Mouse (Mus musculus): ENCODE measurements at regions not wholly inside any gene's neighbourhood (a gene's known extent, or its start where the extent isn't known, plus 50 kb on each side); places are given as distances from the start of the nearest gene placed in this dataset.

GRCm38 (mm10) chr13:52069714-52070113 lies 223.2 kb downstream of the Gadd45g start:
- no peak for DNase-seq
- Histone ChIP-seq H3K27ac (ENCODE audit: insufficient read depth, low read length) (no peak overlapping the region), H3K27me3 (ENCODE audit: control insufficient read depth, insufficient read depth, low read length) (no peaks in the 10 kb centered on the region), H3K4me3 (replicated peaks; ENCODE audit: insufficient read depth, low read depth, low read length) (no peak overlapping the region), H3K4me1 (ENCODE audit: control insufficient read depth, insufficient read depth, low read length) (peaks cover 2% of the 10 kb centered on the region; the same call in 1 of the 2 replicates)
- 64% methylated on average over 3 of the region's 3 CpGs for WGBS
- TF ChIP-seq CTCF (IDR thresholded peaks at IDR 0.05; ENCODE audit: borderline replicate concordance, insufficient read depth, low read depth, low read length), result no peak
- TF ChIP-seq POLR2A (IDR thresholded peaks at IDR 0.05; ENCODE audit: borderline replicate concordance, insufficient read depth, low read length), result no peak

- Histone ChIP-seq H3K27ac (ENCODE audit: insufficient read depth, low read length) (no peak overlapping the region), H3K4me1 (ENCODE audit: control insufficient read depth, insufficient read depth, low read length) (peaks cover 2% of the 10 kb centered on the region; the same call in 1 of the 2 replicates), H3K27me3 (ENCODE audit: control insufficient read depth, insufficient read depth, low read length) (no peaks in the 10 kb centered on the region), H3K4me3 (replicated peaks; ENCODE audit: insufficient read depth, low read depth, low read length) (no peak overlapping the region)
- WGBS, result 93% methylated on average over 19 of the region's 19 CpGs
- TF ChIP-seq POLR2A (IDR thresholded peaks at IDR 0.05; ENCODE audit: borderline replicate concordance, insufficient read depth, low read length) (no peak), CTCF (IDR thresholded peaks at IDR 0.05; ENCODE audit: borderline replicate concordance, insufficient read depth, low read depth, low read length) (no peak)
- DNase-seq, result no peak
These were observed 224.5 kb downstream of the Gadd45g start for GRCm38 (mm10) chr13:52070731-52071663.

DNA sequence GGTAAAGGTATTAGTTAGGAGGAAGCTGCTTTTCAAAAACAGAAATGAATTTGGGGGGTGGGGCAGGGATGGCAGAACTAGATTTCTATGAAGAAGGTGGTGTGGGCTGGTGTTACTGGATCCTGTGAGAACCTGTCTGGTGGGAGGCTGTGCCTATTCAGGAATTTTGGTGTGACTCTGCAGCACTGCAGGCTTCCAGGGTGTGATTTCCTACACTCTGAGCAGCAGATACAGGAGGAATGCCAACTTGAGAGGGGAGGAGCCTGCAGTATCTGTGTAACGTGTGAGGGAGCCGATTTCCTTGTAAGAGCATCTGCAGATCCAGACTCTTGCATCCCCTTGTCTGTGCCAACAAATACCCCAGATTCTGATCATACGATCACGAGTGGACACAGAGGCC lies 231.1 kb downstream of the Gadd45g start:
- no peaks in the 10 kb centered on the region for H3K4me1 ChIP-seq (ENCODE audit: control insufficient read depth, insufficient read depth, low read length)
- no peaks in the 10 kb centered on the region for H3K27me3 ChIP-seq (ENCODE audit: control insufficient read depth, insufficient read depth, low read length)
- no peak overlapping the region for H3K4me3 ChIP-seq (replicated peaks; ENCODE audit: insufficient read depth, low read depth, low read length)
- H3K27ac ChIP-seq (ENCODE audit: insufficient read depth, low read length), result no peak overlapping the region
- no peak for DNase-seq
- WGBS, result 66% methylated on average over 4 of the region's 4 CpGs
- TF ChIP-seq POLR2A (IDR thresholded peaks at IDR 0.05; ENCODE audit: borderline replicate concordance, insufficient read depth, low read length) (no peak), CTCF (IDR thresholded peaks at IDR 0.05; ENCODE audit: borderline replicate concordance, insufficient read depth, low read depth, low read length) (no peak)

- no peak for TF ChIP-seq CTCF (IDR thresholded peaks at IDR 0.05; ENCODE audit: borderline replicate concordance, insufficient read depth, low read depth, low read length)
- TF ChIP-seq POLR2A (IDR thresholded peaks at IDR 0.05; ENCODE audit: borderline replicate concordance, insufficient read depth, low read length), result no peak
- Histone ChIP-seq H3K27me3 (ENCODE audit: control insufficient read depth, insufficient read depth, low read length) (no peaks in the 10 kb centered on the region), H3K27ac (ENCODE audit: insufficient read depth, low read length) (no peak overlapping the region), H3K4me1 (ENCODE audit: control insufficient read depth, insufficient read depth, low read length) (no peaks in the 10 kb centered on the region), H3K4me3 (replicated peaks; ENCODE audit: insufficient read depth, low read depth, low read length) (no peak overlapping the region)
- no peak for DNase-seq
- 83% methylated on average over 6 of the region's 6 CpGs for WGBS
These were observed 232.1 kb downstream of the Gadd45g start for GRCm38 (mm10) chr13:52078561-52078960.

GRCm38 (mm10) chr13:52079678-52080246 lies 233.3 kb downstream of the Gadd45g start:
- H3K27me3 ChIP-seq (ENCODE audit: control insufficient read depth, insufficient read depth, low read length), result no peaks in the 10 kb centered on the region; the same call in 1 of the 2 replicates
- H3K4me3 ChIP-seq (replicated peaks; ENCODE audit: insufficient read depth, low read depth, low read length), result no peak overlapping the region
- TF ChIP-seq POLR2A (IDR thresholded peaks at IDR 0.05; ENCODE audit: borderline replicate concordance, insufficient read depth, low read length), result no peak
- TF ChIP-seq CTCF (IDR thresholded peaks at IDR 0.05; ENCODE audit: borderline replicate concordance, insufficient read depth, low read depth, low read length), result no peak
- H3K4me1 ChIP-seq (ENCODE audit: control insufficient read depth, insufficient read depth, low read length), result no peaks in the 10 kb centered on the region
- DNase-seq, result peak in 1 of 2 experiments; percentile 11
- no peak overlapping the region for H3K27ac ChIP-seq (ENCODE audit: insufficient read depth, low read length)
- WGBS, result 13% methylated on average over 14 of the region's 14 CpGs

DNA sequence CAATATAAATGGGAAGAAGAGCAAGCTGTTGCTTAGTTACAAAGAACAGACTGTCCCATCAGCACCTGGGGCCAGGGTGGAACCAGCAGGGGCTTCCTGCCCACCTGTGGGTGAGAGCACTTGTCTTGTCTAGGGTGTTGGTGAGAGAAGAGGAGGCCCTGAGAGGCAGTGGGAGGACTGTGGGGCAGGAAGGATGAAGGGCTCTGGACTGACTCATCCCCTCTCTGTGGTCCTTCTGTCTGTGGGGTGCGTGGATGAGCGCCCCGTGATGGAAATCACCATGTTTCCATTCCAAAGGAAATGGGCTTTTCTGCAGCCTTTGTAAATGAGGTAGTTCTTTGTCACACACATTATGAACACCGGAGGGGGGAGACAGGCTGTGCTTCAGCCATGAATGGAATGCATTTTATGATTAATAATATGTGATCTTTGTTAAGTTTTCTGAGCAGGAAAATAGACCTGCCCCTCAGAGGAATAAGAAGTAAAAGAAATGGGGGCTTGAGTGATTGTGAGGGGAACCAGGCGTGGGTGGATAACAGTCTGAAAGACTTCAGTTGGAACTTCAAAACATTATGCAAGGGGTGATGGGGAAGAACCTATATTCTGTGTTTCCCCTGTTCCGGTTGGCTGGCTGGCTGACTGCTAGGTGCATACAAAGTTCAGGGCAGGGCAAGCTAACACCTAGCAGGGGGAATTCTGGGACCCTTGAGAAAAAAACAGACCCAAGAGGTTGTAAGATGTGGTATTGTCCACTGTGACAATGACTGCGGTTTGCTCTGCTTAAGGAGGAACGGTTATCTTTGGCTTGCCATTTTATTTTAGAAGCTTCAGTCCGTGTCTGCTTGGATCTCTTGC lies 237.3 kb downstream of the Gadd45g start:
- TF ChIP-seq POLR2A (IDR thresholded peaks at IDR 0.05; ENCODE audit: borderline replicate concordance, insufficient read depth, low read length) (no peak), CTCF (IDR thresholded peaks at IDR 0.05; ENCODE audit: borderline replicate concordance, insufficient read depth, low read depth, low read length) (no peak)
- no peak for DNase-seq
- no peak overlapping the region for H3K27ac ChIP-seq (ENCODE audit: insufficient read depth, low read length)
- no peak overlapping the region for H3K4me3 ChIP-seq (replicated peaks; ENCODE audit: insufficient read depth, low read depth, low read length)
- no peaks in the 10 kb centered on the region; the same call in 1 of the 2 replicates for H3K27me3 ChIP-seq (ENCODE audit: control insufficient read depth, insufficient read depth, low read length)
- H3K4me1 ChIP-seq (ENCODE audit: control insufficient read depth, insufficient read depth, low read length), result no peaks in the 10 kb centered on the region
- WGBS, result 70% methylated on average over 9 of the region's 9 CpGs

GRCm38 (mm10) chr13:52085110-52085509 lies 238.6 kb downstream of the Gadd45g start:
- TF ChIP-seq CTCF (IDR thresholded peaks at IDR 0.05; ENCODE audit: borderline replicate concordance, insufficient read depth, low read depth, low read length), result no peak
- Histone ChIP-seq H3K4me3 (replicated peaks; ENCODE audit: insufficient read depth, low read depth, low read length) (no peak overlapping the region), H3K27me3 (ENCODE audit: control insufficient read depth, insufficient read depth, low read length) (no peaks in the 10 kb centered on the region; the same call in 1 of the 2 replicates), H3K4me1 (ENCODE audit: control insufficient read depth, insufficient read depth, low read length) (no peaks in the 10 kb centered on the region), H3K27ac (ENCODE audit: insufficient read depth, low read length) (no peak overlapping the region)
- 76% methylated on average over 3 of the region's 3 CpGs for WGBS
- DNase-seq, result no peak
